Mouse (Mus musculus) G1E (cell line): ENCODE data around the gene Txndc11.

ENCODE experiments used
- CTCF ChIP-seq: IDR thresholded peaks from 2 replicates; pipeline ENCODE4 v1.5.1; 2012; ENCODE audit warnings: low read depth, low read length, inconsistent platforms, mixed read lengths
- GATA1 ChIP-seq: IDR thresholded peaks from 2 replicates; pipeline ENCODE4 v1.6.1; 2012; ENCODE audit warnings: borderline replicate concordance, low read length, inconsistent platforms, mixed read lengths

DNA sequence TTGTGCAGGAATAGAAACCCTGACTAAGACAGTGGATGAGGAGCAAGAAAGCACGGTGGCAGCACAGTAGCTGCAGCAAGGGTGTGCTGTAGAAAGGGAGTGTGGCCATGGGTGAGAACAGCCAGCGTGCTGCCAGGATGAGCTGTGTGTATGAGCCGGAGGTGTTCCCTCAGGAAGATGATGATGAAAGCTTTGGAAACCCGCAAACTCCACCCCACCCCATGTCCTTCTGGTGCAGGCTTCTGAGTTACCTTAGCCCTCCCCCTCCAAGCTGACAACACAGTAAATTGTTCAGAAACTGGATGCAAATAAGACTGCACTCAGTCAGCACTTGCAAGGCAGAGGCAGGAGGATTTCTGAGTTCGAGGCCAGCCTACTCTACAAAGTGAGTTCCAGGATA, 91.2 kb downstream of the Txndc11 start:
- TF ChIP-seq CTCF (no peak), GATA1 (no peak)
